ENCODE assay signal across 23 mouse cellular contexts in genomic region chr6:43360214-43360613, GRCm38 (mm10). TPM values are rescaled to one million over a fixed set of nuclear protein-coding genes. Genes with fewer than 3 reads are reported as not detected.
A peak's percentile ranks its signal among the peaks of the same experiment; 100 is the strongest.
DNase-seq lines count a peak whose midpoint lies in the region; ATAC-seq and TF ChIP-seq lines count a peak whose summit lies in the region.
"Had no signal": no experiment of that assay in that cellular context is flagged by ENCODE, and none has a peak within 500 bp of the region (broad histone marks: within the 10 kb centered on the region; RNA-seq: fewer than 3 reads in every experiment).

No protein-coding gene starts in this region.

- 23% methylated on average over 3 of the region's 3 CpGs for WGBS in limb, embryonic 14.5 days

- no peak overlapping the region for H3K4me2 ChIP-seq in limb, embryonic 14.5 days (replicated peaks; ENCODE audit: low read depth, low read length, severe bottlenecking)
- H3K4me2 ChIP-seq: forebrain, embryonic 15.5 days; heart, embryonic 12.5 days; hindbrain, embryonic 15.5 days had no signal

- H3K9me3 ChIP-seq in limb, embryonic 14.5 days (ENCODE audit: control insufficient read depth, low read length), result no peaks in the 10 kb centered on the region
- H3K9me3 ChIP-seq: forebrain, embryonic 15.5 days; heart, embryonic 12.5 days; hindbrain, embryonic 15.5 days had no signal

- no peak for TF ChIP-seq POLR2A in limb, embryonic 14.5 days (IDR thresholded peaks at IDR 0.05; ENCODE audit: borderline replicate concordance, extremely low read depth, insufficient read depth, insufficient read length)

- no peak for ATAC-seq in limb, embryonic 14.5 days (ENCODE audit: low FRiP score, low read depth)
- ATAC-seq: forebrain, embryonic 15.5 days; inflammation-experienced regulatory T-cells, adult 6 months; intestine, postnatal 0 days had no signal

- H3K36me3 ChIP-seq in limb, embryonic 14.5 days (ENCODE audit: control insufficient read depth, insufficient read depth, low read length), result no peaks in the 10 kb centered on the region
- H3K36me3 ChIP-seq: forebrain, embryonic 15.5 days; heart, embryonic 12.5 days; hindbrain, embryonic 15.5 days had no signal

- H3K4me1 ChIP-seq in limb, embryonic 14.5 days (ENCODE audit: control insufficient read depth, insufficient read depth, low read length), result peaks cover 9% of the 10 kb centered on the region; the same call in 1 of the 2 replicates
- H3K4me1 ChIP-seq: forebrain, embryonic 15.5 days; heart, embryonic 12.5 days; hindbrain, embryonic 15.5 days had no signal

- H3K4me3 ChIP-seq in limb, embryonic 14.5 days (replicated peaks; ENCODE audit: low read length), result no peak overlapping the region
- H3K4me3 ChIP-seq: forebrain, embryonic 15.5 days; heart, embryonic 12.5 days; hindbrain, embryonic 15.5 days had no signal

- peak; percentile 48 for DNase-seq in embryo, embryonic 10.5 days (ENCODE audit: low spot score)
- DNase-seq in embryo, embryonic 9.5 days (ENCODE audit: extremely low spot score), result no peak
- DNase-seq in adipocyte (ENCODE audit: low spot score), result peak; percentile 18
- DNase-seq in forelimb bud, embryonic 11.5 days (ENCODE audit: low read depth, low spot score), result peak; percentile 50
- peak; percentile 64 for DNase-seq in limb, embryonic 14.5 days (ENCODE audit: low spot score)
- DNase-seq in adrenal gland, postnatal 25 days, result no peak
- no peak for DNase-seq in adrenal gland, adult 8-10 months
- DNase-seq: adrenal gland, postnatal 14 days; cerebellum, adult 18-20 months; cerebellum, adult 9-11 months; cerebellum, postnatal 36 days; gastrocnemius, postnatal 10 days; heart, adult 18-20 months had no signal

- no peak overlapping the region for H3K27ac ChIP-seq in limb, embryonic 14.5 days (replicated peaks; ENCODE audit: low read depth, low read length)
- H3K27ac ChIP-seq: forebrain, embryonic 15.5 days; hindbrain, embryonic 15.5 days had no signal

- no peak overlapping the region for H3K9ac ChIP-seq in limb, embryonic 14.5 days (ENCODE audit: low read depth, low read length, severe bottlenecking)
- H3K9ac ChIP-seq: forebrain, embryonic 15.5 days; heart, embryonic 12.5 days; hindbrain, embryonic 15.5 days had no signal

- H3K27me3 ChIP-seq in limb, embryonic 14.5 days (ENCODE audit: control insufficient read depth, insufficient read depth, low read length), result no peaks in the 10 kb centered on the region
- H3K27me3 ChIP-seq: forebrain, embryonic 15.5 days; heart, embryonic 12.5 days; hindbrain, embryonic 15.5 days had no signal

RNA-seq across cellular contexts. Expression of gene Nobox, which starts 50.9 kb away (rescaled TPM):
- polyA plus RNA-seq in limb, embryonic 14.5 days (2012; rRNA removed), result 0.15 and 0.20 TPM in 2 replicates
- 0.22 TPM in 1 of 2 replicates, not detected in the other for polyA plus RNA-seq in limb, embryonic 14.5 days (2014; fragmentation: Nextera tagmentation; extraction: Ambion mirVana)
- not detected in 2 replicates for total RNA-seq in adrenal gland, postnatal 25 days (2021)
- under 1 TPM in 2 of 4 experiments, not detected in 2; 0.12 to 0.18 TPM for total RNA-seq in adrenal gland, adult 8-10 months (2022)
- total RNA-seq: adrenal gland, postnatal 14 days; ES-E14; gastrocnemius, postnatal 10 days; gastrocnemius, postnatal 4 days; heart, adult 18-20 months; heart, postnatal 25 days had no signal
- polyA plus RNA-seq: forebrain, embryonic 11.5 days; forebrain, embryonic 15.5 days; heart, embryonic 12.5 days; hindbrain, embryonic 11.5 days; hindbrain, embryonic 15.5 days; inflammation-experienced regulatory T-cells, adult 6 months; intestine, postnatal 0 days had no signal

Comparison
In these comparisons a context has a peak if more than half of its experiments do, and no peak if none do; other contexts are left out.
1. DNase-seq: peak in embryo, embryonic 10.5 days (single experiment), adipocyte (single experiment), forelimb bud, embryonic 11.5 days (single experiment) and limb, embryonic 14.5 days (single experiment); none in embryo, embryonic 9.5 days (single experiment), adrenal gland, postnatal 25 days (single experiment) and adrenal gland, adult 8-10 months (single experiment).